Mouse (Mus musculus): ENCODE results near the gene Aldh1a1.

The Aldh1a1 gene

GRCm38 (mm10) chr19:20653082-20653676 lies 160.7 kb downstream of the Aldh1a1 start:
- no peak for DNase-seq (ENCODE audit: low spot score)

- no peak for DNase-seq (ENCODE audit: low spot score)
These were observed 161.8 kb downstream of the Aldh1a1 start for GRCm38 (mm10) chr19:20654141-20654873.

DNA sequence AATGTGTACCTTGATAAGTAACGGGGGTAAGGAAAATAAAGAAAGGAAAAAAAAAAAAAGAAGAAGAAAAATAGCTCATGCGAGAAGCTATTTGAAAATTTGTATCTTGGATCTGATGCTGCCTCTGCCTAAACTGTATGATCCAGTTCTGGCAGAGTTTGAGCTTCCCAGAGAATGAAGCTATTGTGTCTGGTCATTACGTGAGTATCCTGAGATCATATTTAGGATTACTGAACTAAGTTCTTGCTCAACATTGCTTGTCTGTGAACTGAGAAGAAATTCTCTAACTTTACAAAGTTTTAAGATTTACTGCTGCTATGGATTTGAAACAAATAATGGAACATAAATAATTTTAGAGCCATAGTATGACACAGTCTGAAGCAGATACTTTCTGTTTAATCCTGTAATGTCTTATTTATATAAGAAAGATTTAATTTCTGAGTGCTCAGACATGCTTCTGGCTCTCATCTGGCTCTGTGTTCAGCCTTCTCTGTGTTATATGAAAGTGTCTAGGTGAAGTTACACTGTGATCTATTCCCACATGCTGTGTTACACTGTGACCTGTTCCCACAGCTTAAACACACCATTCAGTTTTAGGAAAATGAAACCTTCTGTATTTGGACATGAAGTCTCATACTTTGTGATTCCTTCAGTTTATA lies 185.3 kb downstream of the Aldh1a1 start:
- no peak for DNase-seq (ENCODE audit: low spot score)

Measured in embryo, embryonic 10 days (tissue).